Mouse (Mus musculus) left cerebral cortex, postnatal 14 days (tissue): ENCODE measurements around the gene Ankrd33b. TPM values are rescaled to one million over a fixed set of nuclear protein-coding genes. Genes with fewer than 3 reads are reported as not detected.

Experiments used
- DNase-seq, 2 experiments: peaks; one replicate each; pipeline ENCODE4 v3.0.0; 2021 to 2022; ENCODE audit warnings: low spot score in 2 of 2, mixed read lengths in 1 of 2
- intact Hi-C: fragments of 180-260 bp; cut with DNase I; formaldehyde crosslinking; loops from one replicate; pipeline ENCODE4 v1.15.1; 2025
- total RNA-seq, 2 experiments: library from RNA; stranded (reverse); gene quantifications; 2 replicates each; pipeline ENCODE4 v1.2.3; 2021

Ankrd33b gene
- total RNA-seq, 2 experiments from 2014 or later = 24.2 to 30.9 TPM

DNA sequence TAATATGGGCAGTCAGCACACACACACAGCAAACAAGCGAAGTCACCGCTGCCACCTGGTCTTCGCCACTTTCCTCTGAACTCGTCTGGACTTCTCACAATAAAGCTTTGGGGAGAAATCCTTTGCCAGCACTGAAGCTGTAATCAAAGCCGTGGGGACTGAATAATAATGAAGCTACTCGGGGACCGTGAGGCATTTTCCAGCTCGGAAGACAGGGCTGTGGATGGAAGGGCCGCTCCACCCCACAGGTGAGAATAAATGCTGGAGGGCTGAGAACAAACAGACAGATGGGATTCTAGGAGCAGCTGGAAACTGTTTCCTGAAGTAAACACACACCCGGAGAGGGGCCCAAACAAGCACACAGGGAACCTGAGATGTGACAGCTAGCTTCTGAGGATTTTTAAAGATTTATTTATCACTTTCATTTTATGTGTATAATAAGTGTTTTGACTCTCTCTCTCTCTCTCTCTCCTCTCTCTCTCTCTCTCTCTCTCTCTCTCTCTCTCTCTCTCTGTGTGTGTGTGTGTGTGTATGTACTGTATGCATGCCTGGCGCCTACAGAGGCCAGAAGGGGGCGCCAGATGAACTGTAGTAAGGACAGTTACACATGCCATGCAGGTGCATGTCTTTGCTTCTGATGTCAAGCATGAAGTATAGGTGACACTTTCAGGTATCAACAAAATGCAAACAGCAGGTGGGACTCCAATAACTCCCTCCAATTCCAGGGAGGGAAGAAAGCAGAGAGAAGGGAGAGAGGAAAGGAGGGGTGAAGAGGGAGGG, 46.7 kb downstream of the Ankrd33b start:
- DNase-seq = no peak
- intact Hi-C loops = no loop called here

DNA sequence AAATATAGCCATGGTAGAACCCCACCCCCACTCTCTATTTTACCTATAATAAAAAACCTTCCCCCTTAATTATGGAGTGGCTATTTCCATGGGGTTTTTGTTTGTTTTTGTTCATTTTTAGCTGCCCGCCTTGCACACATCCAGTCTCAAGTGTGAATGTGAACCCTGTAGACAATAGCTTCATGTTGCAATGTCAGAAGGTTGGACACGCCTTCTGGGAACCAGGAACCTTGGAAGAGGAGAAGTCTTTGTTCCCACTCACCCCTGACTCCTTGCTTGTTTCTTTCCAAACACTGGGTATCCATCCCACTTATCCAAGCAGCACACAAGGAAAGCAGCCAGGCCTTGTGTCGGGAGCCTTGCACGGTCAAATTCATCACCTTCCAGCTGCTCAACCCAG, 48.5 kb downstream of the Ankrd33b start:
- DNase-seq = no peak
- intact Hi-C loops = loop anchor here (2.0 to 5.0 kb wide), 3 partner anchors 48 to 268 kb away; partner anchors contain the start of gene Ankrd33b

DNA sequence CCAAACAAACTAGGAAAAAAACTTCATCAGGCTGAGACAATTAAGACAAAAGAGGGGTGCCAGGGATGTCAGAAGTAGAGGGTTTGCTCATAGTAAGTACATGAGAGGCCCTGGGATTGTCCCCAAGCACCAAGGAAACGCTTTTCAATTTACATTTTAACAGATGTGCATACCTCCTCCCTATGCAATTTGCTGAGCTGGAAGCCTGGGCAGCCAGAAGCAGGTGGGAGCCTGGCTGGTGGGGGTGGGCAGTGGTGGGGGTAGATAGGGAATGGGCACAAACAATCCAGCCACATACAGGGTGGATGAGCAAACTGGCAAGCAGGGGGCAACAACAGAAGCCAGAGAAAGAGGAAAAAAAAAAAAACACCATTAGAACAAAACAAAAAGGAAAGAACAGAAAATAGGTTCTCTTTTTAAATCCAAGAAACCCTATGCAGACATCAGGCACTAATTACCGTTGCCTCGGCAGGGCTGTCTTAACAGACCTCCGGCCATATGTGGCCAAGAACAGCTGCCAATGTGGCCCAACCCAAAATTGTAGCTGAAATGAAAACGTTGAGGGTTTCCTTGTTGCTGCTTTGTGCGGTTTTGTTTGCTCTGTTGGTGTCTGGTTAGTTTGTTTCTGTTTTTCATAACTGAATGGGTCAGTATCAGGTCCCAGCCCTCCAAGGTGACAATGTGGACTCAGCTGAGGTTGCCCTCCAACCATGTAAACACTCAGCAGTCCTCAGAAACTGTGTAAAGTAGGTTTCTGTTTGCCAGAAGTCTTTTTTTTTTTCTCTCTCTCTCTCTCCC, 49.2 kb downstream of the Ankrd33b start:
- DNase-seq = no peak
- intact Hi-C loops = loop anchor here (2.0 to 5.0 kb wide), 3 partner anchors 49 to 269 kb away; partner anchors contain the start of gene Ankrd33b

DNA sequence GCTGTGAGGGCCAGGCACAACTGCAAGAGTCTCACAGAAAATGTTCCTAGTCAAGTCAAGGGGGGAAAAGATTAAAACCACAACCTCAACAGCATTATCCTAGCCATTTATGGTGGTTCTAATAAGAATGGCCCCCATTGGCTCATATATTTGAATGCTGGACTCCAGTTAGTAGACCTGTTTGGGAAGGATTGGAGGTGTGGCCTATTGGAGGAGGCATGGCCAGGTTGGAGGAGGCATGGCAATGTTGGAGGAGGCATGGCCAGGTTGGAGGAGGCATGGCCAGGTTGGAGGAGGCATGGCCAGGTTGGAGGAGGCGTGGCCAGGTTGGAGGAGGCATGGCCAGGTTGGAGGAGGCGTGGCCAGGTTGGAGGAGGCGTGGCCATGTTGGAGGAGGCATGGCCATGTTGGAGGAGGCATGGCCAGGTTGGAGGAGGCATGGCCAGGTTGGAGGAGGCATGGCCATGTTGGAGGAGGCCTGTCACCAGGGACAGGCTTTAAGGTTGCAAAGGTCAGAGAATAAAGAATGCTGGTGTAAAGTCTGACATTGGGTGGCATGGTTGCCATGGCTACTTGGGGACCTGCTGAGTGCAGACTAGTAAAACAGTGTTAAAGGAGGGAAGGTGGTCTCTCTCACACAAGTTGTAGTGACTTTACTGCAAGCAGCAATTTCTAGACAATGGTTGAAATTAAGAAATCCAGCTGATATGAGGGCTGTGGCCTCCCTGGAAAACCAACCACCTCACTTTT, 50.3 kb downstream of the Ankrd33b start:
- intact Hi-C loops = loop anchor here (5.0 kb wide), 2 partner anchors 50 to 270 kb away; partner anchors contain the start of gene Ankrd33b
- DNase-seq = no peak

DNA sequence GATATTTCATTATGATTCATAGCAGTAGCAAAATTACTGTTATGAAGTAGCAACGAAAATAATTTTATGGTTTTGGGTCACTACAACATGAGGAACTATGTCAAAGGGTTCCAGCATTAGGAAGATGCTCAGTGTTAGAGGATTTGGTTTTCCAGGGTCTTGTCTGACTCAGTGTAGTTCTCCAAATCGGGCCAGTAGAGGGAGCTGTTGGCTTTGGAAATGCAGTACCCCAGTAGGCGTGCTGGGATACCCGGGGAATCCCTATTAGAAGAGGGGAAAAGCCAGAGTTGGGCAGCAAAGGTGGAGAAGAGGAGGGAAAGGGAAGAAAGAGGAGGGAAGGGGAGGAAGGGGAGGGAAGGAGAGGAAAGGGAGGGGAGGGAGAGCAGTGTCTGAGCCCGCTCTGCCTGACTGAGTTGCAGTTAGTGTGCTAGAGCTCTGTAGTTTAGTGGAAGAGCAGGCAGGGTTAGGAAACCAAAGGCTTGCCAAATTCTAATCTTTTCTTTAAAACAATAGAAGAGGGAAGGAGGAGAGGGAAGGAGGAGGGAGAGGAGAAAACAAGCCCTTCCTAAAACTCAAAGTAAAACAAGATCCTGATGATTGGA, 51.8 kb downstream of the Ankrd33b start:
- intact Hi-C loops = loop anchor here (5.0 kb wide), 2 partner anchors 52 to 272 kb away; partner anchors contain the start of gene Ankrd33b
- DNase-seq = peak; percentile 86 to 91

DNA sequence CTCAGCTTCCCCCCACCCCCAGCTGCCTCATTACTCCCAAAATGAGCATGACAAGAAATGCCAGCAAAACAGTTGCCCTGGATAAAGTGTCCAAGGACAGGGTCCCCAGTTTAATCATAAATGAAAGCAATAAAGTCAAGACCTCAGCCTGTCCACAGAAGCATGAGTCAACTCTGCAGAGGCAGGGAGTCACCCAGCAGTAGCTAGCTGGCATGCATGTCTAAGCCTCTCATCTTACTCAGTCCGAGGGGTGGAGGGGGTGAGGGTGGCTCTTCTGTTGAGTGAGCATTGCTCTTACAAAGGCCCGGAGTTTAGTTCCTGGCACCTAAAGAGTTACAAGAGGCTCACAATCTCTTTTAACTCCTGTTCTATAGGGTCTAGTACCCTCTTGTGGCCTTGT, 55.5 kb downstream of the Ankrd33b start:
- intact Hi-C loops = no loop called here
- no peak for DNase-seq

DNA sequence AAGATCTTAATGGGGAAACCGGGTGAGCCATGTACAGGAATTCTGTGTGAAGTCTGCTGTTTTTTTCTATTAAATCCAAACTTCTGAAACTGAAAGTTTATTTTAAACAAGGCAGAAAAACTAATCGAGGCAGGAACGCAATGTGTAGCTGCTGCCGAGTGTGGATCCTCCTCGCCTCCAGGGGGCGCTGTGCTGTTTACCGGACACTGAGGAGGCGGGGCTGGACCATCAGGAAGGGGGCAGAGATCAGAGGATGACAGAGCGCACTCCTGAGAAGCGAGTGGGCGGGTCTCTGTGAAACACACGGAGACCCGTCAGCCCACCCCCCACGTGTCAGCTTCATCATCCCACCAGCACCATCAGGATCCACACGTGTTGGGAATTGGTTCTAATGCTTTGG, 58.0 kb downstream of the Ankrd33b start:
- no peak for DNase-seq
- intact Hi-C loops = no loop called here

DNA sequence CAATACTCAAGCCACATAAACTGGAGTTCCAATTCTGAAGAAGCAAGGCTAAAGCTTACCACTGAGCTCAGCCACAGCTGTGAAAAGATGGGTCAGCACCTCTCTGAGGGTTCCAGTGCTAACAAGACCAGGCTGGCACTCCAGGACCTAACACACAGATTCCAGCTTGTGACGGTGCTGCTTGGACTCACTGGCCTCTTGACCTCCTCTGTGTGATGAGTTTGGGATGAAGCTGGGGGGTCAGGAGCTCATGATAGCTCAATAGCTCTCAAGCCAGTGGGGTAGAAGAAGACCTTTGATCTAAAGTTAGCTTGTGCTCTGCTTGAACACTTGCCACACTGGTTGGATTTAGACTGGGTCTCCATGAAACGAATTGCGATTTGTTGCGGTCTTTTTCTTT, 60.8 kb downstream of the Ankrd33b start:
- DNase-seq = no peak
- intact Hi-C loops = no loop called here

DNA sequence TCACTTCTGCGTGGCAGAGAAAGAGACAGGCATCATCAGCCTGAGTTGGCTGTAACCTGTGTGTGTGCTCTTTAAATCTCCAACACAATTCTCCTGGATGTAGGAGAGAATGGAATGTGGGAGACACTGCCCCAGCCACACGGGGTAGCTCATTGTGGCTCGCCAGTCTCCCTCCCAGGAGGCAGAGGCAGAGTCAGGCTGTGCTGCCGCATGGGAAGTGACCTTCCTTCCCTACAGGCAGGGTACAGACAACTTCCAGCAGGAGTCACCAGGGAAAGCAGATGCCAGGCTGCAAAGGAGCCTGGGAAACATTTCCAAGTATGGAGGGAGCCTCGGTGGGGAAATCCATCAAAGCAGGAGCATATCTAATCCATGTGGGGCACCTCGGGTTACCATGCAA, 62.3 kb downstream of the Ankrd33b start:
- intact Hi-C loops = no loop called here
- no peak for DNase-seq

DNA sequence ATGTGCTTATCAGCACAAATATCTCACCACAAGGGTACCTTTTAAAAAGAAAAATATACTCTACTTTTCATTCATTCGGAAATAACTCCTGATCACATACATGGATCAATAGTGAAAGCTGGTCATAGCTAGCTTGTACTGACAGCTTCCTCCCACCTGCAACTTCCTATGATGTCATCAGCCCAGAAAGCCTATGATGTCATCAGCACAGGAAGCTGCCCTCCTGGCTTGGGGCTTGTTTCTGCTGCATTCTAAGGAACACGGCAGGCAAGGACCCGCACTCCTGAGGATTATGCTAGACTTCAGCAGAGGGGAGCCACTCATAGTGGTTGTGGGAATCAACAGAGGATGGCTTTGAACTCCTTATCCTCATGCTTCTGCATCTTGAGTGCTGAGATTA, 63.2 kb downstream of the Ankrd33b start:
- DNase-seq = no peak

DNA sequence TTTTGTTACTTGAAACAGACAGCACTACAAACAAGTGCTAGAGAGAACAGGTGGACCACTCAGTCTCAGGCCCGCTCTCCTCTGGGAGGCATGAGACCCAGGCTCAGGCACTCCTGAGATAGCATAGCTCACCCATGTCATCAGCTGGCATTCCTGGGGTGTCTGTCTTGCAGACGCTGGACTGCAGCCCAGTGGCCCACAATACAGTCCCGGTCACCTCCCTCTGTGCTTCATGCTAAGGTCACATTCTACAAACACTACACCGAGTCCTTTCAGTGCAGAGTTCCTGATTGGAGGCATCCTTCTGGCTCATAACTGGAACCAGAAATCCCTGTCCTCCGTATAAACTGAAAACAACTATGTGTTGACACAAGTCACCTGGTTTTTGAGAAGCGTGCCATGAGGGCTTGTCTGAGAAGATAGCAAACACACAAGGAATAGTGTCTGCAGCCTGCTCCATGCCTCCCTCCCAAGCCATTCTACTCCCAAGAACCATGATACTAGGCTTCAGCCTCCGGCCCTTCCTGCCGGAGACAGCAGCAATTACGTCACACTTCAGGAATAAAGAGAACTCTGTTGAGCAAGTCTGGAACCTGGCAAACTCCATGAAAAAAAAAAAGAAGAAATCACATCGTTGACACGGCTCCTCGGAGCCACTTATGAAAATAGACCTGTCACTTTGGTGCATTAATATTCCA, 65.1 kb downstream of the Ankrd33b start:
- intact Hi-C loops = loop anchor here (5.0 kb wide), 1 partner anchor 285 kb away; no protein-coding TSS in a partner anchor

More for the DNA sequence above, 63.2 kb downstream of the Ankrd33b start:
- intact Hi-C loops = loop anchor here (5.0 kb wide), 1 partner anchor 283 kb away; no protein-coding TSS in a partner anchor

DNA sequence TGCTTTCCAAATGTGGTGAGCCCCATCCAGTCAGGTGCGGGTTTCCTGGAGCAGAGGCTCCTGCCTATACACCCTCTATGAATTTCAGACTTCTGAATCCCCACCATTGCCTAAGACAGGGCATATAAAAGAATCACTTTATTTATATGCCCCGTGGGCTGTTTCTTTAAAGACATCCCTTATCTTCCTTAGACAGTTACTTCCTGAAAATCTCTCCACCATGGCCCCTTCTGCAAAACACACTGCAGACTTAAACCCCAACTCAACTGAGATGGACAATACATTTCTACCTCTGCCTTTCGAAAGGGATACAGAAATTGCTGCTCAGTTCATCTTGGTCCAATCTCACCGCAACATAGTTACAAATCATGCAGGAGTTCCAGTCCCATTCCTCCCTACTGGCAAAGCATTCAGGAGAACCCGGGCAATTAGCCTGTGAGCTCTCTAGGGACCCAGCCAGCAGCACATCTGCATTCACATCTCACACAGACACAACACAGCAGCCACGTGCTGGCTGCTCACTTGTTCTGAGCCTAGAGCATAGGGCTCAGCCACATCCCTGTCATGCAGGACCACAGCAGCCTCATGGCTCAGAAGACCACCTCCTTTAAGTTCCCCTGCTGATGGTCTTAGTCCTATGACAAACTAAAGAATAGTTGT, 68.1 kb downstream of the Ankrd33b start:
- intact Hi-C loops = no loop called here
- no peak for DNase-seq

More for the DNA sequence above, 65.1 kb downstream of the Ankrd33b start:
- no peak for DNase-seq

DNA sequence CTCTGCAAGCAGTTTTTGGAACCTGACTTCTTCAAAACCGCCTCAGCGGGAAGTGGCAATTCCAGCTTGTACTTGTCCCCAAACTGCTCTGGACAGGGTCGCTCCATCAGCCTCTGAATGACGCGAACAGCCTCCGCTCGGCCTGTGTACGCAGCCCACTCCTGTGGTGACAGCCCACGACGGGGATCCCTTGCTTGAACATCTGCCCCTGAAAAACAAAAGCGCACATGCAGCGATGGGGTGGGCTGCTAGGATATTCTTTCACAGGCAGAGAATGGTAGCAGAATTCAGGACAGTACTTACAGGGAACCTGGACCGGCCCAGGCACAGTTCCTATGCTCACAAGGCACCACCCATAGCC, 69.8 kb downstream of the Ankrd33b start:
- no peak for DNase-seq
- intact Hi-C loops = no loop called here

DNA sequence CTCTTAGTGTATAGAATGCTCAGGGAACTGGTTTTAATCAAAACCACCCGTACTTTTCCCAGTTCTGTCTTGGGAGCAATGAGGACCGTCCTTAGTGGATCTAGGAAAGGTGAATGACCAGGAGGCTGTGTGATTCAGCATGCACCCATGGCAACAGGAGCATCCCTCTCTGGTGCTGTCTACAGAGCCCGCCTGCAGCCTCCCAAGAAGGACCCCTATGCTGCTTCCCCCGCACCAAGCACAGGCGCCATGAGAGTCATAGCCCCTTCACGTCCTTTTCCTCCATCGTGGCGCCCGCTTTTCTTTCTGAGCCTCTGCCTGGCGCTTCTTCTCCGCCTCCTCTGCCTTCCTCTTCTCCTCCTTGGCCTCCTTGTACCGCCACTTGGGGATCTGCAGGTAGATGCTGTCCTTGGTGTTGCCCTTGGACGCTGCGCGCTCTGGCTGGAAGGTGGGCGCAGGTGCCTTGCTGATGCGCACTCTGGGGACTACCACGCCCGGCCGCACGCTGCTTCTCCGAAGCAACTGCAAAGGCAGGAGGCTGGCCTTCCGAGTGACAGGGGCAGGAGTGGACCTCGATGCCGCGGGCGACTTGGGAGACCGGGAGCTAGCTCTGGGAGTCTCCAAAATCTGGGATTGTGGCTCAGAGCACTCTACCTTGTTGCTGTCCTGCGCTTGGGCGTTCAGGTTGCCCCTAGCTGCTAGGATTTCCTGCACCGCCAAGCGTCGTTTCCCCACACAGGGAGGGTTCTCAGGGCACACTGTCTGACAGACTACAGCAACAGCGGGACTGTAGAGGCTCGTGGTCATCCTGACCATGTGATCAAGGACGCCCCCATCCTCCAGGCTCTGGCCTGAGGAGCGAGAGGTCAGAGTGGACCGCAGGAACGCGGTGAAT, 70.4 kb downstream of the Ankrd33b start:
- intact Hi-C loops = no loop called here

DNA sequence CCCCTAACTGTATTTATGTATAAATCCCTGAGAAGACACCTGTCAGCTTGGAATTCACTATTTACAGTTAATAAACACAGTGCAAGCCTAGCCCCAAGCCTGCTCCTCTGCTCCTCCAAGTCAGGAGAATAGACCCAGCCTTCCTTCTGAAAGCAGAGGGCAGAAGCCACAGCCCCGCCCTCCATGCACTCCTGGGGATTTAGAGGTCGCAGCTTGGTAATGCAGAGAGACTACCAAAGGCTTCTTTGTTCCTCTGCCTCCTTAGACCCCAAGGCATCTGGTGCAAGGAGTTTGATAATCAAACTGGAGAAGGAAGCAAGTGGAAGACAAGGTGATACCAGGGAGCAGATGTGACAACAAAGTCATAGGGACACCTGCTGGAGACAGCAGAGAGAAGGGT, 73.2 kb downstream of the Ankrd33b start:
- no peak for DNase-seq
- intact Hi-C loops = no loop called here

More for the DNA sequence above, 70.4 kb downstream of the Ankrd33b start:
- no peak for DNase-seq

DNA sequence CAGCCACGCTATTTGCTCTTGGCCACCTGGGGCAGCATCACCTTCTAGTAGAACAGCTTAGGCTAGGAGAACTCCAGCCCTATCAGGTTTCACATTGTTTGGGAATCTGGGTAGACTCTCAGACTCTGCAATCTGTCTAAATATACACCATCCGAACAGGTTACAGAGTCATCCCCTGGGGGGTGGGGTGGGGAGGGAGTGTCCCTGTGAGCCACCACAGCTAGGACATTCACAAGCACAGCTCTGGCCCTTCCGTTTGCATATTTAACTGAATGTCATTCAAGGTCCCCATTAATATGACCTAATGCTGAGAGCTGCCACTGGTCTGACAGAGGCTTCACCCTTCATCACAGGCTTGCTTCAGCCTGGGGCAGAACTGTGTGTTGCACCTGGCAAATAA, 74.9 kb downstream of the Ankrd33b start:
- intact Hi-C loops = no loop called here
- no peak for DNase-seq

DNA sequence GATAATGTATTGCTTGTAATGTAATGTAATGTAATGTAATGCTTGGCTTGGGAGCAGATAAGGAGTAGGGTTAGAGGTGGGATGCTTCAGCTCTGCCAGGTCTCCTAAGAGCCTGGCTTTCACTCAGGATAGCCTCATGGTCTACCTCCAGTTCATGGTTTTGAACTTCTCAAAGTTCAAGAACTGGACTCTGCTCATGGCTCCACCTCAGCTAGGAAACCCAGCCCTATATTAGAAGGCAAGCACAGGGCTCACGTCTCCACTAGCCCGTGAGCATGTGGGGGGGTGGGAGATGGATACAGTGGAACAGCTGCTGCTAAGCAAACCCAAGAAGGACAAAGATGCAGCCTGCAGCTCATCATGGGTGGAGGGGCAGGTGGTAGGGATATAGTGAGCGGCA, 81.8 kb downstream of the Ankrd33b start:
- no peak for DNase-seq
- intact Hi-C loops = no loop called here
